Mouse (Mus musculus) intestine, embryonic 14.5 days (tissue): ENCODE measurements around the gene Ankrd7. TPM values are rescaled to one million over a fixed set of nuclear protein-coding genes. Genes with fewer than 3 reads are reported as not detected.

Experiments used
- ATAC-seq: fragments of 200-750 bp; cut with Nextera tagmentation; replicated peaks from 2 replicates; pipeline ENCODE4 v1.8.0; 2017; ENCODE audit warnings: low read depth, moderate number of reproducible peaks, moderate TSS enrichment, moderate library complexity; ENCODE audit not compliant: low FRiP score, low TSS enrichment
- DNase-seq: peaks from one replicate; pipeline ENCODE4 v3.0.0-alpha.2; 2018; ENCODE audit warnings: low spot score
- H3K27ac ChIP-seq: fragments of 300-500 bp; sonication (generic); 2 replicates; pipeline ENCODE4 v1.5.1; 2014; ENCODE audit warnings: low read depth, mild to moderate bottlenecking, control low read depth
- H3K27me3 ChIP-seq: fragments of 300-500 bp; sonication (generic); replicated peaks from 2 replicates; pipeline ENCODE4 v1.6.1; 2014; ENCODE audit warnings: low read length, control low read depth; ENCODE audit not compliant: control insufficient read depth, insufficient read depth
- H3K36me3 ChIP-seq: fragments of 300-500 bp; sonication (generic); 2 replicates; pipeline ENCODE4 v1.6.1; 2014; ENCODE audit warnings: low read length, control low read depth; ENCODE audit not compliant: control insufficient read depth, insufficient read depth
- H3K4me1 ChIP-seq: fragments of 300-500 bp; sonication (generic); replicated peaks from 2 replicates; pipeline ENCODE4 v1.6.1; 2014; ENCODE audit warnings: low read length, control low read depth, mixed read lengths; ENCODE audit not compliant: control insufficient read depth, insufficient read depth
- H3K4me2 ChIP-seq: fragments of 300-500 bp; sonication (generic); 2 replicates; pipeline ENCODE4 v1.6.1; 2014; ENCODE audit warnings: low read length
- H3K4me3 ChIP-seq: fragments of 300-500 bp; sonication (generic); 2 replicates; pipeline ENCODE4 v1.5.1; 2014; ENCODE audit warnings: low read depth, low read length, control low read depth, mixed read lengths
- H3K9ac ChIP-seq: fragments of 300-500 bp; sonication (generic); 2 replicates; pipeline ENCODE4 v1.6.1; 2014; ENCODE audit warnings: mild to moderate bottlenecking, low read length
- H3K9me3 ChIP-seq: fragments of 300-500 bp; sonication (generic); 2 replicates; pipeline ENCODE4 v1.6.1; 2016; ENCODE audit warnings: low read length, control low read depth; ENCODE audit not compliant: control insufficient read depth
- whole genome bisulfite sequencing: fragments of 180-500 bp; shearing (Covaris S2); extraction: QIAGEN DNeasy Blood & Tissue Kit; methylation state at CpG from one replicate; pipeline ENCODE4 v1.1.7; 2014; 5-methylcytosine and 5-hydroxymethylcytosine counted together
- polyA plus RNA-seq: library from polyadenylated mRNA; unstranded; fragments of >200 nt; fragmentation: Nextera tagmentation; extraction: Ambion mirVana; gene quantifications from 2 replicates; pipeline ENCODE4 v1.2.1, GENCODE M21; 2014

Gene Ankrd7
- polyA plus RNA-seq, 1 experiment from 2014 or later: not detected

DNA sequence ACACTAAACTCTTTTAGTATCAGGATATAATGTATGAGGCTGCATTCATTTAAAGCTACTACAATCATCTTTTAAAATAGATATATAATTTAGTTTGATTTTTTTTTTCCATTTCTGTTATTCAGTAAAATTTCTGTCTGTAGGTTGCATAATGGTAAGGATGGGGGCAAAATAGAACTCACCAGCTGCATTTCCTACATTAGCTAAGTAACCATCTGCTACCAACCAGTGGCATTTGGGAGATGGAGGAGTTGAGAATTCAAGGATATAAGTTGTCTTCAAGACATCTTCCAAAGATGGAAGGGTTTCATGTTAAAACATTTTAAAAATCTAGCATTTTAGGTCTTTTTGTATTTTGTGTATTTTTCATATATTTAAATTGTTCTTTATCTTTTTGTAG is 10.8 kb upstream of the Ankrd7 start:
- Histone ChIP-seq H3K9me3 (no peaks in the 10 kb centered on the region), H3K27me3 (no peaks in the 10 kb centered on the region), H3K4me1 (peaks cover 3% of the 10 kb centered on the region; the same call in 1 of the 2 replicates), H3K27ac (no peak overlapping the region), H3K4me3 (no peak overlapping the region), H3K9ac (no peak overlapping the region), H3K36me3 (peaks cover 60% of the 10 kb centered on the region), H3K4me2 (no peak overlapping the region)
- ATAC-seq: no peak
- DNase-seq: no peak

GRCm38 (mm10) chr6:18856487-18857078 is 9.5 kb upstream of the Ankrd7 start:
- 96% methylated on average over 3 of the region's 3 CpGs for WGBS
- ATAC-seq: no peak

DNA sequence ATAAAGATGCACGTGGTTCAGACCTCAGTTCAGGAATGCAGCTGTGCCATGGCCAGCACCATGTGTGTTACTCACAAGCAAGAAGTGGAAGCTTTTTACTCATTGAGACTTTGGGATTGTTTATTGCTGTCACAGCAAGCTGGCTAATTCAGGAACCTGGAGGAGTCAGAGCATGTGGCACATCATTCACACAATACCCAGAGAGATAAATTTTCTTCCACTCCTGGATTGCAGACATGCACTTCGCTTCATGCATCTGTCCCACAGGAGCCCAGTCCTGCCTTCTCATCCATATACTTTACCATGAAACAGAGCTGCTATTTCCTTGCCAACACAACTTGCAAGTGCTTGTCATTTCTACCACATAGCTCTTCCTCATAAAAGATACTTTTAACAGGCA is 22.9 kb downstream of the Ankrd7 start:
- no peak overlapping the region for H3K4me2 ChIP-seq
- no peaks in the 10 kb centered on the region for H3K36me3 ChIP-seq
- H3K27ac ChIP-seq: no peak overlapping the region
- H3K9me3 ChIP-seq: no peaks in the 10 kb centered on the region
- H3K9ac ChIP-seq: no peak overlapping the region
- H3K27me3 ChIP-seq: no peaks in the 10 kb centered on the region
- H3K4me3 ChIP-seq: no peak overlapping the region
- 58% methylated on average over 2 of the region's 2 CpGs for whole genome bisulfite sequencing
- no peaks in the 10 kb centered on the region for H3K4me1 ChIP-seq
- no peak for ATAC-seq
- no peak for DNase-seq

More at GRCm38 (mm10) chr6:18856487-18857078, 9.5 kb upstream of the Ankrd7 start:
- no peak overlapping the region for H3K4me2 ChIP-seq
- no peak for DNase-seq
- no peak overlapping the region for H3K4me3 ChIP-seq
- no peaks in the 10 kb centered on the region for H3K4me1 ChIP-seq
- H3K36me3 ChIP-seq: peaks cover 52% of the 10 kb centered on the region
- no peaks in the 10 kb centered on the region for H3K27me3 ChIP-seq
- H3K27ac ChIP-seq: no peak overlapping the region
- no peaks in the 10 kb centered on the region for H3K9me3 ChIP-seq
- no peak overlapping the region for H3K9ac ChIP-seq

GRCm38 (mm10) chr6:18894142-18894541 is 28.0 kb downstream of the Ankrd7 start:
- Histone ChIP-seq H3K4me1 (no peaks in the 10 kb centered on the region), H3K36me3 (no peaks in the 10 kb centered on the region), H3K9me3 (no peaks in the 10 kb centered on the region), H3K4me3 (no peak overlapping the region), H3K27me3 (no peaks in the 10 kb centered on the region), H3K9ac (no peak overlapping the region), H3K4me2 (no peak overlapping the region), H3K27ac (no peak overlapping the region)
- ATAC-seq (no peak), DNase-seq (no peak)

- no peaks in the 10 kb centered on the region for H3K4me1 ChIP-seq
- no peaks in the 10 kb centered on the region for H3K36me3 ChIP-seq
- no peak overlapping the region for H3K27ac ChIP-seq
- ATAC-seq: no peak
- H3K9me3 ChIP-seq: no peaks in the 10 kb centered on the region
- no peak overlapping the region for H3K4me2 ChIP-seq
- H3K27me3 ChIP-seq: no peaks in the 10 kb centered on the region
- no peak for DNase-seq
- WGBS: 71% methylated on average over 2 of the region's 2 CpGs
- no peak overlapping the region for H3K9ac ChIP-seq
- H3K4me3 ChIP-seq: no peak overlapping the region
Observed at GRCm38 (mm10) chr6:18907173-18907572, 41.1 kb downstream of the Ankrd7 start.

DNA sequence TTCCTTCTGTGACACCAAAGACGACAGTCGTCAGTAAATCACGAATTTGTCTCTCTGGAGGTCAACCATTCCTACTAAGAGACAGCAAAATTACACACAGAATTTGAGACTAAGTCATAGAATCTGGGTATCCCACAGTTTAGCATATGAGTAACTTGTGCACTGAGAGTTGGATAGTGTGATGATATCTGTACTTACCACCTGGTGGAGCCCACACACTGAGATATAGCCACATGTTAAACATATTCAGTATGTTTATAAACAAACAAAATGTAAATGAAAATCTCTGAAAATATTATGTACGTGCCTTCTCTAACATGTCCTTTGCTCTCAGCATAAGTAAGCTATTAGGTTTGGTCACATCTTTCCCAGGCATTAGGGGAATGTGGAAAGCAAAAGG is 47.1 kb downstream of the Ankrd7 start:
- H3K4me1 ChIP-seq: no peaks in the 10 kb centered on the region
- H3K4me3 ChIP-seq: no peak overlapping the region
- H3K4me2 ChIP-seq: no peak overlapping the region
- H3K27ac ChIP-seq: no peak overlapping the region
- no peak overlapping the region for H3K9ac ChIP-seq
- ATAC-seq (no peak), DNase-seq (no peak)
- WGBS: 76% methylated on average over 4 of the region's 4 CpGs
- H3K36me3 ChIP-seq: no peaks in the 10 kb centered on the region
- H3K27me3 ChIP-seq: no peaks in the 10 kb centered on the region
- H3K9me3 ChIP-seq: no peaks in the 10 kb centered on the region

GRCm38 (mm10) chr6:18916021-18916420 is 49.9 kb downstream of the Ankrd7 start:
- Histone ChIP-seq H3K27ac (no peak overlapping the region), H3K4me3 (no peak overlapping the region), H3K4me2 (no peak overlapping the region), H3K4me1 (no peaks in the 10 kb centered on the region), H3K36me3 (no peaks in the 10 kb centered on the region), H3K9me3 (no peaks in the 10 kb centered on the region), H3K27me3 (no peaks in the 10 kb centered on the region), H3K9ac (no peak overlapping the region)
- DNase-seq (no peak), ATAC-seq (no peak)
- WGBS: 69% methylated on average over 4 of the region's 4 CpGs

DNA sequence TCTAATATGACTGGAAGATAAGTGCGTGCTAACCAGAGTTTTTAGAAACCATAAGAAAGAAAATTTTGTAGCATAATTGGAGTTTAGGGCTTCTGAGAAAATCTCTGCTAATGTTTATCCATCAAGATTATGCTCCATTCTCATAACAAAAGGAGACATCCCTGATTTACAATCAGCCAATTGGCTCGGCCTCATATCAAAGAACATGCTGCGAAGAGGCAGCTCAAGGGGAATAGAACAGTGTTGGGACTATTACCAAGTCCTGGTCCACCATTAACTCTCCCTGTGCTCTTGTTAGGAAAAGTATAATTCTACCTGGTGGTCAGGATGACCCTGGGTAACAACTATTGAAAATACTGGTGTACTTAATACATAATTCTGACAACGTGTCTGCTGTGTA is 50.4 kb downstream of the Ankrd7 start:
- Histone ChIP-seq H3K4me2 (no peak overlapping the region), H3K9me3 (no peaks in the 10 kb centered on the region), H3K4me3 (no peak overlapping the region), H3K27me3 (no peaks in the 10 kb centered on the region), H3K27ac (no peak overlapping the region), H3K36me3 (no peaks in the 10 kb centered on the region), H3K4me1 (no peaks in the 10 kb centered on the region), H3K9ac (no peak overlapping the region)
- no peak for DNase-seq
- no peak for ATAC-seq
- WGBS: 85% methylated on average over 4 of the region's 4 CpGs
